Comparison of ENCODE assay signal across 9 mouse cellular contexts in genomic region chr2:25706643-25707481, GRCm38 (mm10). TPM values are rescaled to one million over a fixed set of nuclear protein-coding genes. Genes with fewer than 3 reads are reported as not detected.
DNase-seq lines count a peak whose midpoint lies in the region; ATAC-seq and TF ChIP-seq lines count a peak whose summit lies in the region.
"Had no signal": no experiment of that assay in that cellular context is flagged by ENCODE, and none has a peak within 500 bp of the region (broad histone marks: within the 10 kb centered on the region; RNA-seq: fewer than 3 reads in every experiment).

Gene Bmyc (plus strand): TSS chr2:25706739.

- H3K27ac ChIP-seq in embryonic fibroblast, embryonic 13.5 days (ENCODE audit: insufficient read depth, low read length) = no peak within 1 kb of the TSS
- H3K27ac ChIP-seq in heart, embryonic 11.5 days (ENCODE audit: low read depth, low read length) = peak within 1 kb of the TSS; percentile 59; the same call in 1 of the 2 replicates
- peak within 1 kb of the TSS; percentile 76 for H3K27ac ChIP-seq in kidney, embryonic 14.5 days (ENCODE audit: low read depth, low read length)
- peak within 1 kb of the TSS; percentile 69 for H3K27ac ChIP-seq in limb, embryonic 13.5 days
- peak within 1 kb of the TSS; percentile 91 for H3K27ac ChIP-seq in midbrain, embryonic 14.5 days (replicated peaks; ENCODE audit: low read depth, low read length)
- H3K27ac ChIP-seq in spleen, adult 2 months (ENCODE audit: insufficient read depth, low read length) = peak within 1 kb of the TSS; percentile 69

- TF ChIP-seq POLR2A in embryonic fibroblast, embryonic 13.5 days (IDR thresholded peaks at IDR 0.05; ENCODE audit: low read depth, low read length) = peak; percentile 69
- no peak for TF ChIP-seq POLR2A in spleen, adult 2 months (IDR thresholded peaks at IDR 0.05; ENCODE audit: low read depth, low read length)

- peak; percentile 93 for DNase-seq in A20 (ENCODE audit: low read depth, low spot score)
- peak; percentile 97 for DNase-seq in brain, adult 2 months (ENCODE audit: low read depth, low spot score)
- peak; percentile 95 for DNase-seq in midbrain, embryonic 14.5 days
- DNase-seq in spleen, adult 2 months (ENCODE audit: low read depth in 1 of 2, low spot score in 2 of 2) = peak; percentile 46 to 68

- H3K4me2 ChIP-seq in heart, embryonic 11.5 days = peak within 1 kb of the TSS; percentile 97
- peak within 1 kb of the TSS; percentile 92 for H3K4me2 ChIP-seq in kidney, embryonic 14.5 days (replicated peaks; ENCODE audit: low read depth, low read length)
- peak within 1 kb of the TSS; percentile 88 for H3K4me2 ChIP-seq in limb, embryonic 13.5 days (replicated peaks)
- peak within 1 kb of the TSS; percentile 81 for H3K4me2 ChIP-seq in midbrain, embryonic 14.5 days (ENCODE audit: low read length)

- peak within 1 kb of the TSS; percentile 79 for H3K9ac ChIP-seq in heart, embryonic 11.5 days (ENCODE audit: low read depth, low read length)
- H3K9ac ChIP-seq in kidney, embryonic 14.5 days (ENCODE audit: low read depth, low read length) = peak within 1 kb of the TSS; percentile 68
- peak within 1 kb of the TSS; percentile 82 for H3K9ac ChIP-seq in limb, embryonic 13.5 days
- H3K9ac ChIP-seq in midbrain, embryonic 14.5 days (replicated peaks; ENCODE audit: low read length) = peak within 1 kb of the TSS; percentile 83

- no peaks in the 10 kb centered on the region for H3K9me3 ChIP-seq in heart, embryonic 11.5 days (replicated peaks; ENCODE audit: control insufficient read depth, low read length)
- H3K9me3 ChIP-seq in kidney, embryonic 14.5 days (ENCODE audit: control insufficient read depth, low read length) = no peaks in the 10 kb centered on the region
- no peaks in the 10 kb centered on the region for H3K9me3 ChIP-seq in limb, embryonic 13.5 days
- no peaks in the 10 kb centered on the region for H3K9me3 ChIP-seq in midbrain, embryonic 14.5 days (ENCODE audit: control insufficient read depth, low read length)
- H3K9me3 ChIP-seq: G1E had no signal

- peak within 1 kb of the TSS; percentile 67 for H3K4me3 ChIP-seq in embryonic fibroblast, embryonic 13.5 days (ENCODE audit: insufficient read depth, low read length)
- peak within 1 kb of the TSS; percentile 81 for H3K4me3 ChIP-seq in heart, embryonic 11.5 days (ENCODE audit: low read depth, low read length)
- H3K4me3 ChIP-seq in kidney, embryonic 14.5 days (ENCODE audit: low read length) = peak within 1 kb of the TSS; percentile 81
- peak within 1 kb of the TSS; percentile 74 for H3K4me3 ChIP-seq in limb, embryonic 13.5 days
- H3K4me3 ChIP-seq in midbrain, embryonic 14.5 days (replicated peaks; ENCODE audit: low read depth, low read length) = peak within 1 kb of the TSS; percentile 75
- peak within 1 kb of the TSS; percentile 77 for H3K4me3 ChIP-seq in spleen, adult 2 months (ENCODE audit: extremely low read depth, insufficient read depth, insufficient read length)

- H3K36me3 ChIP-seq in heart, embryonic 11.5 days (ENCODE audit: control insufficient read depth, insufficient read depth, low read length) = no peaks in the 10 kb centered on the region
- no peaks in the 10 kb centered on the region; the same call in 1 of the 2 replicates for H3K36me3 ChIP-seq in kidney, embryonic 14.5 days (ENCODE audit: control insufficient read depth, insufficient read depth, low read length)
- H3K36me3 ChIP-seq in limb, embryonic 13.5 days = peaks cover 4% of the 10 kb centered on the region; the same call in 1 of the 2 replicates
- no peaks in the 10 kb centered on the region for H3K36me3 ChIP-seq in midbrain, embryonic 14.5 days (ENCODE audit: control insufficient read depth, insufficient read depth, low read length)
- no peaks in the 10 kb centered on the region for H3K36me3 ChIP-seq in spleen, adult 2 months (ENCODE audit: control insufficient read depth, insufficient read depth, low read length)
- H3K36me3 ChIP-seq: G1E had no signal

- H3K27me3 ChIP-seq in heart, embryonic 11.5 days (ENCODE audit: control insufficient read depth, insufficient read depth, low read length) = no peaks in the 10 kb centered on the region
- no peaks in the 10 kb centered on the region for H3K27me3 ChIP-seq in kidney, embryonic 14.5 days (ENCODE audit: control insufficient read depth, insufficient read depth, low read length)
- no peaks in the 10 kb centered on the region for H3K27me3 ChIP-seq in limb, embryonic 13.5 days
- no peaks in the 10 kb centered on the region for H3K27me3 ChIP-seq in midbrain, embryonic 14.5 days (ENCODE audit: control insufficient read depth, insufficient read depth, low read length)
- no peaks in the 10 kb centered on the region for H3K27me3 ChIP-seq in spleen, adult 2 months (ENCODE audit: control insufficient read depth, insufficient read depth, low read length)

- H3K4me1 ChIP-seq in embryonic fibroblast, embryonic 13.5 days (ENCODE audit: control insufficient read depth, insufficient read depth, low read length) = no peaks in the 10 kb centered on the region
- no peaks in the 10 kb centered on the region for H3K4me1 ChIP-seq in heart, embryonic 11.5 days (ENCODE audit: control insufficient read depth, insufficient read depth, low read length)
- H3K4me1 ChIP-seq in kidney, embryonic 14.5 days (ENCODE audit: control insufficient read depth, insufficient read depth, low read length) = peaks cover 8% of the 10 kb centered on the region; the same call in 1 of the 2 replicates
- H3K4me1 ChIP-seq in limb, embryonic 13.5 days = peaks cover 13% of the 10 kb centered on the region
- peaks cover 17% of the 10 kb centered on the region for H3K4me1 ChIP-seq in midbrain, embryonic 14.5 days (ENCODE audit: control insufficient read depth, insufficient read depth, low read length)
- H3K4me1 ChIP-seq in spleen, adult 2 months (ENCODE audit: control insufficient read depth, insufficient read depth, insufficient read length) = peaks cover 7% of the 10 kb centered on the region

- under 1% methylated on average over 78 of the region's 78 CpGs for WGBS in heart, embryonic 11.5 days (ENCODE audit: insufficient replicate concordance)
- WGBS in kidney, embryonic 14.5 days = under 1% methylated on average over 78 of the region's 78 CpGs
- under 1% methylated on average over 78 of the region's 78 CpGs for WGBS in limb, embryonic 13.5 days
- under 1% methylated on average over 78 of the region's 78 CpGs for WGBS in midbrain, embryonic 14.5 days
- under 1% methylated on average over 78 of the region's 78 CpGs for WGBS in spleen, adult 2 months

- peak; percentile 92; the same call in 1 of the 2 replicates for TF ChIP-seq CTCF in embryonic fibroblast, embryonic 13.5 days (IDR thresholded peaks at IDR 0.05; ENCODE audit: borderline replicate concordance, insufficient read depth, low read length)
- TF ChIP-seq CTCF in spleen, adult 2 months (IDR thresholded peaks at IDR 0.05; ENCODE audit: extremely low read depth, insufficient read depth, insufficient read length, insufficient replicate concordance) = peak; percentile 25; the same call in 1 of the 2 replicates

- ATAC-seq in heart, embryonic 11.5 days (replicated peaks; ENCODE audit: insufficient number of reproducible peaks, low FRiP score, low TSS enrichment) = peak; percentile 71; the same call in 1 of the 2 replicates
- peak; percentile 92 for ATAC-seq in kidney, embryonic 14.5 days (ENCODE audit: low FRiP score, low TSS enrichment)
- peak; percentile 92 for ATAC-seq in limb, embryonic 13.5 days (ENCODE audit: low FRiP score, low read depth)
- ATAC-seq in midbrain, embryonic 14.5 days (ENCODE audit: low FRiP score, low TSS enrichment) = peak; percentile 94

RNA-seq across cellular contexts. Expression of gene Bmyc, which starts in this region (rescaled TPM):
- 14.4 and 21.2 TPM in 2 replicates for polyA plus RNA-seq in embryonic fibroblast, embryonic 13.5 days (2011; ENCODE audit: insufficient read length, low read depth, missing spikeins)
- 42.9 and 49.9 TPM in 2 replicates for polyA plus RNA-seq in heart, embryonic 11.5 days (2014; fragmentation: Nextera tagmentation; extraction: Ambion mirVana)
- 83.2 and 93.7 TPM in 2 replicates for polyA plus RNA-seq in kidney, embryonic 14.5 days (2014; fragmentation: Nextera tagmentation; extraction: Ambion mirVana)
- polyA plus RNA-seq in limb, embryonic 13.5 days (2015; fragmentation: Nextera tagmentation; extraction: Ambion mirVana) = 98.8 and 99.8 TPM in 2 replicates
- 114 and 151 TPM in 2 replicates for polyA plus RNA-seq in midbrain, embryonic 14.5 days (2014; fragmentation: Nextera tagmentation; extraction: Ambion mirVana)
- polyA plus RNA-seq in spleen, adult 2 months (2012; rRNA removed) = 55.3 and 83.7 TPM in 2 replicates
- polyA plus RNA-seq: G1E had no signal
